Mouse (Mus musculus) limb, embryonic 13.5 days (tissue): ENCODE data around the gene Lpin2. TPM values are rescaled to one million over a fixed set of nuclear protein-coding genes. Genes with fewer than 3 reads are reported as not detected.

Source experiments
- ATAC-seq: fragments of 200-750 bp; cut with Nextera tagmentation; 2 replicates; pipeline ENCODE4 v1.8.0; 2017; ENCODE audit warnings: low read depth, moderate number of reproducible peaks, moderate TSS enrichment; ENCODE audit not compliant: low FRiP score
- H3K27ac ChIP-seq: fragments of 300-500 bp; sonication (generic); 2 replicates; pipeline ENCODE4 v1.5.1; 2015; ENCODE audit warnings: inconsistent platforms, mild to moderate bottlenecking, moderate library complexity
- H3K27me3 ChIP-seq: fragments of 300-500 bp; sonication (generic); 2 replicates; pipeline ENCODE4 v1.6.1; 2015; ENCODE audit warnings: mild to moderate bottlenecking, inconsistent platforms
- H3K36me3 ChIP-seq: fragments of 300-500 bp; sonication (generic); 2 replicates; pipeline ENCODE4 v1.6.1; 2015; ENCODE audit warnings: inconsistent platforms, mild to moderate bottlenecking, moderate library complexity
- H3K4me1 ChIP-seq: fragments of 300-500 bp; sonication (generic); 2 replicates; pipeline ENCODE4 v1.6.1; 2015; ENCODE audit warnings: inconsistent platforms
- H3K4me2 ChIP-seq: fragments of 300-500 bp; sonication (generic); replicated peaks from 2 replicates; pipeline ENCODE4 v1.6.1; 2015; ENCODE audit warnings: inconsistent platforms, mild to moderate bottlenecking, moderate library complexity
- H3K4me3 ChIP-seq: fragments of 300-500 bp; sonication (generic); 2 replicates; pipeline ENCODE4 v1.5.1; 2015; ENCODE audit warnings: moderate library complexity, mild to moderate bottlenecking, inconsistent platforms
- H3K9ac ChIP-seq: fragments of 300-500 bp; sonication (generic); 2 replicates; pipeline ENCODE4 v1.6.1; 2015; ENCODE audit warnings: mild to moderate bottlenecking, inconsistent platforms
- H3K9me3 ChIP-seq: fragments of 300-500 bp; sonication (generic); 2 replicates; pipeline ENCODE4 v1.6.1; 2016; ENCODE audit warnings: inconsistent platforms
- WGBS: fragments of 180-500 bp; shearing (Covaris S2); methylation state at CpG from one replicate; pipeline ENCODE4 v1.1.7; 2015; 5-methylcytosine and 5-hydroxymethylcytosine counted together
- polyA plus RNA-seq: library from polyadenylated mRNA; unstranded; fragments of >200 nt; fragmentation: Nextera tagmentation; extraction: Ambion mirVana; gene quantifications from 2 replicates; pipeline ENCODE4 v1.2.1, GENCODE M21; 2015

Lpin2 gene
- polyA plus RNA-seq, 1 experiment from 2014 or later, result 54.1 TPM

- Histone ChIP-seq H3K9me3 (0 out of 2 replicates have a peak, but pooled peaks cover 11% of the 10 kb centered on the region), H3K4me3 (no peak overlapping the region), H3K27ac (no peak overlapping the region; the same call in 1 of the 2 replicates), H3K4me1 (peaks cover 54% of the 10 kb centered on the region), H3K4me2 (no peak overlapping the region), H3K9ac (no peak overlapping the region), H3K36me3 (peaks cover 8% of the 10 kb centered on the region), H3K27me3 (no peaks in the 10 kb centered on the region)
- 91% methylated on average over 1 of the region's 1 CpGs for WGBS
- no peak for ATAC-seq
These were observed 10.7 kb downstream of the Lpin2 start for GRCm38 (mm10) chr17:71193019-71193418.

- no peak overlapping the region for H3K4me2 ChIP-seq
- WGBS, result 63% methylated on average over 1 of the region's 1 CpGs
- peaks cover 54% of the 10 kb centered on the region for H3K4me1 ChIP-seq
- no peak overlapping the region for H3K9ac ChIP-seq
- H3K4me3 ChIP-seq, result no peak overlapping the region
- peak overlapping the region; percentile 22; the same call in 1 of the 2 replicates for H3K27ac ChIP-seq
- no peak for ATAC-seq
- H3K27me3 ChIP-seq, result no peaks in the 10 kb centered on the region
- H3K9me3 ChIP-seq, result 0 out of 2 replicates have a peak, but pooled peaks cover 11% of the 10 kb centered on the region
- H3K36me3 ChIP-seq, result peaks cover 8% of the 10 kb centered on the region
These were observed 11.1 kb downstream of the Lpin2 start for GRCm38 (mm10) chr17:71193485-71193884.

- no peak overlapping the region for H3K27ac ChIP-seq
- H3K9me3 ChIP-seq, result 0 out of 2 replicates have a peak, but pooled peaks cover 11% of the 10 kb centered on the region
- H3K4me1 ChIP-seq, result peaks cover 45% of the 10 kb centered on the region
- H3K4me2 ChIP-seq, result no peak overlapping the region; the same call in 1 of the 2 replicates
- H3K4me3 ChIP-seq, result no peak overlapping the region
- H3K9ac ChIP-seq, result no peak overlapping the region
- 80% methylated on average over 3 of the region's 3 CpGs for WGBS
- no peaks in the 10 kb centered on the region for H3K27me3 ChIP-seq
- peaks cover 8% of the 10 kb centered on the region for H3K36me3 ChIP-seq
- no peak for ATAC-seq
These were observed 12.7 kb downstream of the Lpin2 start for GRCm38 (mm10) chr17:71194906-71195632.

- peaks cover 51% of the 10 kb centered on the region for H3K4me1 ChIP-seq
- 0 out of 2 replicates have a peak, but pooled peaks cover 11% of the 10 kb centered on the region for H3K9me3 ChIP-seq
- 41% methylated on average over 10 of the region's 10 CpGs for WGBS
- no peak overlapping the region for H3K4me3 ChIP-seq
- no peak overlapping the region for H3K27ac ChIP-seq
- peak overlapping the region; percentile 40 for H3K4me2 ChIP-seq
- H3K36me3 ChIP-seq, result peaks cover 8% of the 10 kb centered on the region
- no peaks in the 10 kb centered on the region for H3K27me3 ChIP-seq
- ATAC-seq, result peak; percentile 31; the same call in 1 of the 2 replicates
- H3K9ac ChIP-seq, result no peak overlapping the region
These were observed 13.5 kb downstream of the Lpin2 start for GRCm38 (mm10) chr17:71195633-71196391.

- no peak for ATAC-seq
- 0 out of 2 replicates have a peak, but pooled peaks cover 11% of the 10 kb centered on the region for H3K9me3 ChIP-seq
- H3K9ac ChIP-seq, result no peak overlapping the region
- peaks cover 52% of the 10 kb centered on the region for H3K4me1 ChIP-seq
- H3K27me3 ChIP-seq, result no peaks in the 10 kb centered on the region
- no peak overlapping the region for H3K4me3 ChIP-seq
- peaks cover 8% of the 10 kb centered on the region for H3K36me3 ChIP-seq
- no peak overlapping the region for H3K27ac ChIP-seq
- no peak overlapping the region for H3K4me2 ChIP-seq
- WGBS, result 71% methylated on average over 3 of the region's 3 CpGs
These were observed 14.1 kb downstream of the Lpin2 start for GRCm38 (mm10) chr17:71196415-71196814.

- Histone ChIP-seq H3K4me3 (no peak overlapping the region), H3K27me3 (no peaks in the 10 kb centered on the region)
- WGBS, result 83% methylated on average over 3 of the region's 3 CpGs
These were observed 17.0 kb downstream of the Lpin2 start for GRCm38 (mm10) chr17:71199346-71199745.

GRCm38 (mm10) chr17:71202136-71202535 is 19.8 kb downstream of the Lpin2 start:
- Histone ChIP-seq H3K4me1 (peaks cover 38% of the 10 kb centered on the region), H3K4me3 (no peak overlapping the region), H3K27ac (no peak overlapping the region), H3K9ac (no peak overlapping the region), H3K27me3 (no peaks in the 10 kb centered on the region), H3K9me3 (no peaks in the 10 kb centered on the region), H3K4me2 (no peak overlapping the region), H3K36me3 (peaks cover 2% of the 10 kb centered on the region; the same call in 1 of the 2 replicates)
- WGBS, result 78% methylated on average over 4 of the region's 4 CpGs
- no peak for ATAC-seq

More at GRCm38 (mm10) chr17:71199346-71199745, 17.0 kb downstream of the Lpin2 start:
- H3K36me3 ChIP-seq, result peaks cover 2% of the 10 kb centered on the region; the same call in 1 of the 2 replicates
- peaks cover 51% of the 10 kb centered on the region for H3K4me1 ChIP-seq
- no peaks in the 10 kb centered on the region for H3K9me3 ChIP-seq
- H3K4me2 ChIP-seq, result no peak overlapping the region
- no peak overlapping the region for H3K27ac ChIP-seq
- no peak overlapping the region for H3K9ac ChIP-seq
- no peak for ATAC-seq

GRCm38 (mm10) chr17:71203998-71204808 is 21.8 kb downstream of the Lpin2 start:
- ATAC-seq, result no peak
- no peak overlapping the region for H3K9ac ChIP-seq
- no peak overlapping the region for H3K27ac ChIP-seq
- no peak overlapping the region for H3K4me3 ChIP-seq
- H3K27me3 ChIP-seq, result no peaks in the 10 kb centered on the region
- no peak overlapping the region for H3K4me2 ChIP-seq
- H3K9me3 ChIP-seq, result 0 out of 2 replicates have a peak, but pooled peaks cover 8% of the 10 kb centered on the region
- peaks cover 32% of the 10 kb centered on the region for H3K4me1 ChIP-seq
- peaks cover 4% of the 10 kb centered on the region; the same call in 1 of the 2 replicates for H3K36me3 ChIP-seq
- 86% methylated on average over 9 of the region's 9 CpGs for whole genome bisulfite sequencing

GRCm38 (mm10) chr17:71204809-71205091 is 22.4 kb downstream of the Lpin2 start:
- Histone ChIP-seq H3K27me3 (no peaks in the 10 kb centered on the region), H3K9me3 (0 out of 2 replicates have a peak, but pooled peaks cover 8% of the 10 kb centered on the region), H3K4me2 (no peak overlapping the region), H3K4me1 (peaks cover 34% of the 10 kb centered on the region), H3K36me3 (peaks cover 4% of the 10 kb centered on the region; the same call in 1 of the 2 replicates), H3K9ac (no peak overlapping the region), H3K27ac (no peak overlapping the region), H3K4me3 (no peak overlapping the region)
- WGBS, result 73% methylated on average over 6 of the region's 6 CpGs
- no peak for ATAC-seq

- WGBS, result 64% methylated on average over 12 of the region's 12 CpGs
- H3K4me1 ChIP-seq, result peaks cover 38% of the 10 kb centered on the region
- no peak overlapping the region for H3K9ac ChIP-seq
- ATAC-seq, result no peak
- H3K9me3 ChIP-seq, result 0 out of 2 replicates have a peak, but pooled peaks cover 8% of the 10 kb centered on the region
- H3K4me2 ChIP-seq, result no peak overlapping the region
- H3K27me3 ChIP-seq, result no peaks in the 10 kb centered on the region
- H3K36me3 ChIP-seq, result peaks cover 4% of the 10 kb centered on the region; the same call in 1 of the 2 replicates
- H3K27ac ChIP-seq, result no peak overlapping the region
- H3K4me3 ChIP-seq, result no peak overlapping the region
These were observed 24.0 kb downstream of the Lpin2 start for GRCm38 (mm10) chr17:71206136-71206893.

- ATAC-seq, result no peak
- H3K4me1 ChIP-seq, result peaks cover 43% of the 10 kb centered on the region
- H3K4me3 ChIP-seq, result no peak overlapping the region
- H3K4me2 ChIP-seq, result no peak overlapping the region
- peaks cover 4% of the 10 kb centered on the region; the same call in 1 of the 2 replicates for H3K36me3 ChIP-seq
- no peak overlapping the region for H3K9ac ChIP-seq
- no peaks in the 10 kb centered on the region for H3K27me3 ChIP-seq
- no peak overlapping the region for H3K27ac ChIP-seq
- 94% methylated on average over 3 of the region's 3 CpGs for WGBS
- H3K9me3 ChIP-seq, result 0 out of 2 replicates have a peak, but pooled peaks cover 8% of the 10 kb centered on the region
These were observed 24.9 kb downstream of the Lpin2 start for GRCm38 (mm10) chr17:71207268-71207667.
